Mouse (Mus musculus) brain, embryonic 18.5 days (tissue): Measurements from ENCODE around the gene Tbrg4.
"Not testable (repeated sequence)": the region's sequence is repeated elsewhere in the genome, so short reads cannot be mapped to it uniquely, and the experiment has no call there.

Experiments
- DNase-seq: peaks from one replicate; pipeline ENCODE4 v3.0.0-alpha.2; 2012; ENCODE audit warnings: low read depth, low spot score

Gene Tbrg4

GRCm38 (mm10) chr11:6625478-6626387 lies at the start of gene Tbrg4:
TSS of gene Tbrg4 (minus strand) at chr11:6626067.
- peak; percentile 90 for DNase-seq

DNA sequence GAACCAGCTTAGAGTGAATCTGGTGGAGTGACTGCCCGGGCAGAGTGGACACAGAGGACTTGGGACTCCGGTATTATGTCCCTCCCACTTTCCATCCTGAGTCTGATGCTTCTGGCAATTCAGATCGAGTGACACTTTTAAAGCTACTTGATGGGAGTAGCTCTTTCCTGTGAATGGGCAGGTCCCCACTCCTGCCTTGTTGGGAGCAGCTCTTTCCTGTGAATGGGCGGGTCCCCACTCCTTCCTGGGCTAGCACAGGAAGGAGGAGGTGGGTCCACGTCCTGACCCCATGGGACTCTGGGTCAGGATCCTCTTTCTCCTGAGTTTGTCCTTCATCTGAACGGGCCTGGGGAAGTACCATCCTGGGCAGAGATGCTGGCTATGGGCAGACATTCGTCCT lies 49.5 kb upstream of the Tbrg4 start:
- no peak for DNase-seq

- DNase-seq, result no peak
These were observed 48.8 kb upstream of the Tbrg4 start for GRCm38 (mm10) chr11:6674701-6675100.

GRCm38 (mm10) chr11:6670826-6671225 lies 45.0 kb upstream of the Tbrg4 start:
- no peak for DNase-seq

DNA sequence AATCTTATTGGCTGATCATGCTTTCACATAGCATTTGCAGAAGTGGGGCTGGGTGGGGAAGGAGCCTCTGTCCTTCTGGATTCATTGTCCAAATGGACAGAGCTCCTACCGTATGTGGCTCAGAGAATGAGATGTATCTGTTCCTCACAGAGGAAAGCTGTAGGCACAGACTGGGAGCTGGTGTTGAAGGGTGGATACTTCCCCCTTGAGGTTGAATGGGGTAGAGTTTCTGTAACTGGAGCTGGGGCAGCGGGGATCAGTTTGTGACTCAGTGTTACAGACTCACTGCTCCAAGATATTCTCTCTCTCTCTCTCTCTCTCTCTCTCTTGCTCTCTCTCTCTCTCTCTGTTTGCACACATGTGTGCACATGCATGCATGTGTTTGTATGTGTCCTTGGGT lies 44.2 kb upstream of the Tbrg4 start:
- DNase-seq, result no peak

DNA sequence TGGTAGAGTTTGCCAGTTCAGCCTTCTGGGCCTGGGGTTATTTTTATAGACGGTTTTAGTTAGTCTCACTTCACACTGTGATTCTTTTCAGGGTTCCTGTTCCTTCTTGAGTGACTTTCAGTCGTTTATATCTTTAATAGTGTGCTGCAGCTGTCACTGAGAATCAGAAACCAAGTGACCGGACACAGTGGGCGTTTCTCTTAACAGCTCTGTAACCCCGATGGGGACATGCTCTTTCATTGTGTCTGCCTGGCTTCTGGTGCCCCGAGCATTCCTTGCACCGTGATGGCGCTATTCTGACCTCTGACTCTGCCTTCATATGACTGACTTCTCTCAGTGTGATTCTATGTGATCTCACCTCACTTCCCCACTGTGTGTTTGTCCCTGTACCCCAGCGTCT lies 43.2 kb upstream of the Tbrg4 start:
- no peak for DNase-seq

DNA sequence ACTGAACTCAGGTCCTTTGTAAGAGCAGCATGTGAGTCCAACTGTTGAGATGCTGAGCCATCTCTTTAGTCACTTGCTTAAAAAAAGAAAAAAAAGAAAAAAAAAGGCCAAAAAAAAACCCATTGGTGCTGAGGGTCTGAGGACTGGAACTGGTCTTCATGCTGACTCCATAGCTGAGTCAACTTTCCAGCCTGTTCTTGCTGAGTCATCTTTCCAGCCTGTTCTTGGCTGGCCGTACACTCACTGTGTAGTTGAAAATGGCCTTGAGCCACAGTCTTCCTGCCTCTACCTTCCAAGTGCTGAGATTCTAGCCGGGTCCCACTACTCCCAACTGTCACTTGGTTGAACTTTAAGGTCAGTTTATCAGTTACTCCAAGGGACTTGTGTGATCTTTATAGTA lies 40.8 kb upstream of the Tbrg4 start:
- DNase-seq, result no peak

GRCm38 (mm10) chr11:6661206-6661605 lies 35.3 kb upstream of the Tbrg4 start:
- DNase-seq, result no peak

DNA sequence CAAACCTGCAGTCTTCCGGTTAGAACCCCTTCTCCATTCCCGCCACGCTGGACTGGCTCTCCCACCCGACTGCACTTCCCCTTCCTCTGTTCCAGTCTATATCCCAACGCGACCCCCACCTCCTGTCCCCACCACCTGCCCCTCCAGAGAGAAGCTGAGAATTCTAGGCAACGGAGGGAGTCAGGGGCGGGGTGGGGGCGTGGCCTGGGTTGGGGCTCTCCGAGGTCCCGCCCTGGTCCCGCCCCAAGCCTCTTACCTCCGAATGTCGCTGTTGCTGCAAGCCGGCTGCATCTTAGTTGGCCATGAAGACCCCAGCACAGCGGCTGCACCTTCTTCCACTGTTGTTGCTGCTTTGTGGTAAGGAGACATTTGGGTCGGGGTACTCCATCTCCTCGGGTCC lies 32.4 kb upstream of the Tbrg4 start, which contains the start of gene Ramp3:
TSS of gene Ramp3 (plus strand) at position 251 of the 400 bp plus-strand sequence.
- peak; percentile 32 for DNase-seq

GRCm38 (mm10) chr11:6654903-6655302 lies 29.0 kb upstream of the Tbrg4 start:
- peak; percentile 81 for DNase-seq

- not testable (repeated sequence) for DNase-seq
These were observed 27.1 kb upstream of the Tbrg4 start for GRCm38 (mm10) chr11:6652978-6653377.

DNA sequence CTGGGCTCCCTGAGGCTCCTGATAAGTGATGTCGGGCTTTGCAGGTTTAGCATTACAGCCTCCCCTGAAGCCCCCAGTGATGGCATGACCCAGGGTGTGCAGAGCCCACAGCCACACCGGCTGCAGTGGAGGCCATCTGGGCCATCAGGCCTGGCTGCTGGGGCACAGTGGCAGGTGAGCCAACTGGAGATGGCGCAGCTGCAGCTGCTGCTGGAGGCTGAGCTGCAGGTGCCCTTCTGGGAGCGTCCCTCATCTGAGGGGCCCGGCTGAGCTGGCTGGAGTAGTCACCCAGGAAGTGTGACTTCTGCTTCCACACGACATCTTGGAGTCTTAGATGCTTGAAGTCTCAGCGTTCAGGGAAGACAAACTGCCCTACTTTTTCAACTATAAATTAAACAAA lies 24.7 kb upstream of the Tbrg4 start:
- DNase-seq, result no peak

GRCm38 (mm10) chr11:6647831-6648724 lies 22.2 kb upstream of the Tbrg4 start:
- DNase-seq, result no peak

- DNase-seq, result no peak
These were observed 18.7 kb upstream of the Tbrg4 start for GRCm38 (mm10) chr11:6644566-6644965.

- DNase-seq, result no peak
These were observed 13.2 kb upstream of the Tbrg4 start for GRCm38 (mm10) chr11:6639072-6639471.

GRCm38 (mm10) chr11:6638537-6638936 lies 12.7 kb upstream of the Tbrg4 start, which contains the start of gene Wap:
TSS of gene Wap (minus strand) at chr11:6638637.
- no peak for DNase-seq

DNA sequence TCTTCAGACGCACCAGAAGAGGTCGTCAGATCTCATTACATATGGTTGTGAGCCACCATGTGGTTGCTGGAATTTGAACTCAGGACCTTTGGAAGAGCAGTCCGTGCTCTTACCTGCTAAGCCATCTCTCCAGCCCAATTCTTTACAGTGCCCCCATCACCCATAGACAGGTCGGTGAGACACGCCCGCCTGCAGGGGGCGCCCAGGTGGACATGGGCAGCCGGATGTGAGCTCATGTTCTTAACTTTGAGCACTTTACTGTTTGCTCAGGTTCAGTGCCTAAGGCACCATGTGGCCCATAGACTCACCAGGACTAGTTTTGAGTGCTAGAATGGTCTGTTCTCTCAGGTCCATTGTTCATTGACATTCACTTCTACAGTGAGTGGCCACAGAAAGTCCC lies 10.3 kb upstream of the Tbrg4 start:
- DNase-seq, result no peak

DNA sequence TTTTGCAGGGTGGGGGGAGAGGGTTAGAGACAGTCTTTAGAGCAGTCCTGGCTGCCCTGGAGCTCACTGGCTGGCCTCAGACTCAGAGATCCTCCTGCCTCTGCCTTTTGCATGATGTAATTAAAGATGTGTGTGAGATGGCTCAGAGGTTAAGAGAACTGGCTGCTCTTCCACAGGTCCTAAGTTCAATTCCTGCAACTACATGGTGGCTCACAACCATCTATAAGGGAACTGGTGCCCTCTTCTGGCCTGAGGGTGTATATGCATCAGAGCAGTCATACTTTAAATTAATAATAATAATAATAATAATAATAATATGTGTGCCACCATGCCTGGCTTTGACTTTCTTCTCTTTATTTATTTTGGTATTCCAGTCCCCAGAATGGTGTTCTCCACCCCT lies 3.8 kb upstream of the Tbrg4 start:
- DNase-seq, result no peak

DNA sequence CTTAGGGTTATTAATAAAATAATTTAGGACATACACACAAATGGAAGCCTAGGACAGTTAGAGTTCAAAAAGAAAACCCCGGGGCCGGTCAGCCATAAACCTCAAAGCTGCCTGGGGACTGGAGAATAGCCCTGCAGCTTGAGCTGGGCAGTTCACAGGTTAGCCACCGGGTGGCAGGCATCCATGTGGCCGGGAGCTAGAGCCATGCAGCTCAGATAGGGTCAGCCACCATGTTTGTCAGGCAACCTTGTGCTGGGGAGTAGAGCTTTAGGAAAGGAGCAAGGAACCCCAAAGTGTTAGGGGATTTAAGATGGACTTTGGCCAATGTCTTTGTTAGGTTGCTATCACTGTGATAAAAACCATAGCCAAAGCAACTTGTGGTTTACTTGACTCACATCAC lies 2.7 kb upstream of the Tbrg4 start:
- no peak for DNase-seq

DNA sequence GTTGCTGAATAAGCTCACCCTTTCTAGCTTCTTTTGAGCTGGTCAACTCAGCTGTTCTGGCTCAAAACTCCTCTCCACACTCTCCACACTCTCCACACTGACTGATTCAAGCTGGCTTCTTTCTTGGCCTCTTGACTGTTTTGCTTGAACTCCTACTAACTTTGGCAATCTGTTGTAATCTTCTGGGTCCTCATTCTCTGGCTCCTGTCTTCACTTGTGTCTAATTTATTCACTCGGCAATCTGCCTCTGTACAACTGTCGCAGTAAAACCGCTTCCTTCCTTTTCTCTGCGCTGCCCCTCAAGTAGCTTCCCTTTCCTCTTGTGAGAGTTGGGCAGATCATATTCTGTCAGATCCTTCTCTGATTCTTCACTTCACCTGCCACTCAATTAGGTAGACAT lies 1.9 kb upstream of the Tbrg4 start:
- no peak for DNase-seq

- DNase-seq, result no peak
These were observed 513 bp upstream of the Tbrg4 start for GRCm38 (mm10) chr11:6626388-6626772.

- DNase-seq, result no peak
These were observed 1.1 kb downstream of the Tbrg4 start for GRCm38 (mm10) chr11:6624619-6625382.
